Mouse (Mus musculus) cerebellum, adult 2 months (tissue): ENCODE data around the gene Zfp518b. TPM values are rescaled to one million over a fixed set of nuclear protein-coding genes. Genes with fewer than 3 reads are reported as not detected.

ENCODE experiments used
- DNase-seq, 2 experiments: peaks; one replicate each; pipeline ENCODE4 v3.0.0; 2021
- H3K27ac ChIP-seq: fragments of 200-500 bp; 2 replicates; pipeline ENCODE4 v1.5.1; 2012; ENCODE audit warnings: low read length, control low read depth, inconsistent platforms; ENCODE audit not compliant: insufficient read depth
- H3K27me3 ChIP-seq: fragments of 200-500 bp; 2 replicates; pipeline ENCODE4 v1.6.1; 2012; ENCODE audit warnings: inconsistent platforms, mild to moderate bottlenecking, low read length, moderate library complexity; ENCODE audit not compliant: control insufficient read depth, insufficient read depth
- H3K4me1 ChIP-seq: fragments of 200-500 bp; 2 replicates; pipeline ENCODE4 v1.6.1; 2011; ENCODE audit warnings: low read length; ENCODE audit not compliant: control insufficient read depth, insufficient read depth
- H3K4me3 ChIP-seq: fragments of 200-500 bp; replicated peaks from 2 replicates; pipeline ENCODE3; 2011; ENCODE audit warnings: mild to moderate bottlenecking, low read depth, low read length, control low read depth; ENCODE audit not compliant: insufficient read depth
- CTCF ChIP-seq: fragments of 200-500 bp; IDR thresholded peaks from 2 replicates; pipeline ENCODE4 v1.5.1; 2011; ENCODE audit warnings: low read depth, mild to moderate bottlenecking, control low read depth, low read length, moderate library complexity, borderline replicate concordance; ENCODE audit not compliant: insufficient read depth
- POLR2A ChIP-seq: fragments of 200-500 bp; IDR thresholded peaks from 2 replicates; pipeline ENCODE4 v1.6.1; 2011; ENCODE audit warnings: low read length, control low read depth, borderline replicate concordance; ENCODE audit not compliant: insufficient read depth
- WGBS: fragments of 180-500 bp; shearing (Covaris S2); methylation state at CpG from one replicate; pipeline ENCODE4 v1.1.7; 2018; 5-methylcytosine and 5-hydroxymethylcytosine counted together
- polyA plus RNA-seq: library from polyadenylated mRNA; depleted of rRNA; stranded (reverse); fragments of >200 nt; gene quantifications from 2 replicates; pipeline ENCODE4 v1.2.3, GENCODE M21; 2012; rRNA removed

Gene Zfp518b
- polyA plus RNA-seq, 1 experiment = 5.6 TPM

- Histone ChIP-seq H3K4me1 (no peaks in the 10 kb centered on the region), H3K4me3 (no peak overlapping the region), H3K27me3 (no peaks in the 10 kb centered on the region), H3K27ac (no peak overlapping the region)
- TF ChIP-seq POLR2A = no peak
- no peak for TF ChIP-seq CTCF
- DNase-seq = no peak
- 63% methylated on average over 2 of the region's 2 CpGs for WGBS
These were observed 56.6 kb downstream of the Zfp518b start for GRCm38 (mm10) chr5:38628023-38628422.

GRCm38 (mm10) chr5:38626883-38627282 lies 57.7 kb downstream of the Zfp518b start:
- Histone ChIP-seq H3K27ac (no peak overlapping the region), H3K4me3 (no peak overlapping the region), H3K4me1 (no peaks in the 10 kb centered on the region), H3K27me3 (no peaks in the 10 kb centered on the region)
- WGBS = 60% methylated on average over 3 of the region's 3 CpGs
- no peak for TF ChIP-seq POLR2A
- no peak for TF ChIP-seq CTCF
- DNase-seq = no peak

GRCm38 (mm10) chr5:38620783-38621182 lies 63.8 kb downstream of the Zfp518b start:
- no peak overlapping the region for H3K27ac ChIP-seq
- no peaks in the 10 kb centered on the region for H3K4me1 ChIP-seq
- TF ChIP-seq CTCF (peak; percentile 59; the same call in 1 of the 2 replicates), POLR2A (no peak)
- H3K4me3 ChIP-seq = no peak overlapping the region
- WGBS = 15% methylated on average over 5 of the region's 5 CpGs
- peak; percentile 40 to 50 for DNase-seq
- H3K27me3 ChIP-seq = no peaks in the 10 kb centered on the region

GRCm38 (mm10) chr5:38618908-38619307 lies 65.7 kb downstream of the Zfp518b start:
- no peak overlapping the region for H3K27ac ChIP-seq
- TF ChIP-seq POLR2A = no peak
- TF ChIP-seq CTCF = no peak
- H3K4me1 ChIP-seq = no peaks in the 10 kb centered on the region
- DNase-seq = no peak
- no peak overlapping the region for H3K4me3 ChIP-seq
- 53% methylated on average over 3 of the region's 3 CpGs for WGBS
- no peaks in the 10 kb centered on the region; the same call in 1 of the 2 replicates for H3K27me3 ChIP-seq

Other genes with a start within 250 kb of the Zfp518b start
- 1.6 and 1.8 TPM in 2 replicates for gene Slc2a9, start 181.7 kb downstream of the Zfp518b start, polyA plus RNA-seq
- gene Wdr1, start 121.6 kb downstream of the Zfp518b start, polyA plus RNA-seq = 157 TPM in 2 replicates
- not detected in 2 replicates for gene Clnk, start 192.0 kb upstream of the Zfp518b start, polyA plus RNA-seq